Mouse (Mus musculus): ENCODE results near the gene Inf2.

The Inf2 gene

DNA sequence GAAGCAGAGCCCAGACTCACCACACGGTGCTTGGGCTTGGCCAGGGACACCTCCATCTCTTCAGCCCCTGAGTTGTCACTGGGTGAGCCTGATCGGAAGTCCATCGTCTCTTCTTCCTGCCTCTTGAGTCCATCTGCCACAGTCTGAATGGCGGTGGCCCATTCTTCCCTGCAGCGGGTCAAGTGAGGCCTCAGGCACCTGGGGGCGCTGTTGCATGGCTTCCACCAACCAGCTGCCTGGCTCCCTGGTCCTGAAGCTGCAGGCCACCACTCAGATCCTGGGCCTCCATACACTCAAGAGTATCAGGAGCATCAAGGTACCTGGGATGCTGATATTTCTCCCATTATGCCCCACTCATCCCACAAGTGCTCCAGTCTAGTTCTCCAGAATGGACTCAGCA is 70.5 kb downstream of the Inf2 start:
- peak; percentile 51 to 73 for DNase-seq (ENCODE audit: low spot score in 2 of 2)

GRCm38 (mm10) chr12:112660576-112661326 is 72.2 kb downstream of the Inf2 start:
- DNase-seq (ENCODE audit: low spot score in 2 of 2) = no peak

DNA sequence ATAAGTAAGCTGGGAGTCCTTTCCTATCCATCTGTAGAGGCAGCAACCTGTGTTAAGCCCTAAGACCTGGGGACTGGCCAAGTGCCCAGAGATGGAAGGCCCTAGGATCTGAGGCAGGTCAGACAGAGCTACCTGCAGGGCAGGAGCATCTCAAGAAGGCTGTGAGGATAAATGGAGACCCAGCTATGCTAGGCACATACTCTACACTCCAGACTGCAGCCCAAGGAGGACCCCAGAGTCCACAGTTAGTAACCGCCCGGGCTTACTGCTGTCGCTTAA is 72.7 kb downstream of the Inf2 start:
- DNase-seq (ENCODE audit: low spot score in 2 of 2) = no peak

DNA sequence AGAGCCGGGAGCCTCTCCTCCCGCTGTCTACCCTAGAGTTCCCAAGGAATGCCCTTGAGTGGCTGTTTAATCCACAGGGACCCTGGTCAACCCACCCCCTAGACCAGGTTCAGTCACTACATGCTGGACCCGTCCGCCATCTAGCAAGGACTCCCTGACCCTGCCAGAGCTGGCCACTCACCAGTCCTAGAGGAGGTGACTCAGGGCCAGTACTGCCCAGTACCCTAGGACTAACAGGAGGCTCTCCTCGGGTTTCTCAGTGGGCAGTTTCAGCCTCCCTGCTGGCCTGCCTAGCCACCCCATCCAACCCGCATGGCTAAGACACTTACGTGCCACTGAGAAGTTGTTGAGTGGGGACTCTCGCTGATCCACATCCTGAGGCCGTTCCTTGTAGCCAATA is 73.3 kb downstream of the Inf2 start:
- no peak for DNase-seq (ENCODE audit: low spot score in 2 of 2)

GRCm38 (mm10) chr12:112663303-112663702 is 74.7 kb downstream of the Inf2 start:
- DNase-seq (ENCODE audit: low spot score in 2 of 2) = no peak

- no peak for DNase-seq (ENCODE audit: low spot score in 2 of 2)
Measured at GRCm38 (mm10) chr12:112663716-112664115, 75.1 kb downstream of the Inf2 start.

GRCm38 (mm10) chr12:112664124-112664523 is 75.5 kb downstream of the Inf2 start:
- no peak for DNase-seq (ENCODE audit: low spot score in 2 of 2)

- DNase-seq (ENCODE audit: low spot score in 2 of 2) = no peak
Measured at GRCm38 (mm10) chr12:112664656-112665055, 76.1 kb downstream of the Inf2 start.

Data from spleen, postnatal 14 days (tissue).